ENCODE assay signal across 33 mouse cellular contexts in genomic region chr9:97284282-97284802, GRCm38 (mm10).
A peak's percentile ranks its signal among the peaks of the same experiment; 100 is the strongest.
DNase-seq lines count a peak whose midpoint lies in the region; ATAC-seq and TF ChIP-seq lines count a peak whose summit lies in the region.
"Had no signal": no experiment of that assay in that cellular context is flagged by ENCODE, and none has a peak within 500 bp of the region (broad histone marks: within the 10 kb centered on the region; RNA-seq: fewer than 3 reads in every experiment).

No protein-coding gene starts in this region.

- no peak overlapping the region for H3K4me3 ChIP-seq in kidney, embryonic 16.5 days (ENCODE audit: low read length)
- no peak overlapping the region for H3K4me3 ChIP-seq in intestine, embryonic 14.5 days (ENCODE audit: low read depth, low read length)
- no peak overlapping the region for H3K4me3 ChIP-seq in intestine, postnatal 0 days (ENCODE audit: low read depth, low read length)
- no peak overlapping the region for H3K4me3 ChIP-seq in left cerebral cortex, adult 2 months
- H3K4me3 ChIP-seq: embryonic facial prominence, embryonic 12.5 days; heart, embryonic 12.5 days; kidney, embryonic 15.5 days; layer of hippocampus, adult 2 months; limb, embryonic 10.5 days; limb, embryonic 15.5 days; liver, embryonic 13.5 days; megakaryocyte, embryonic 14.5 days; midbrain, embryonic 13.5 days had no signal

- peak; percentile 66 for DNase-seq in heart, adult 11 months
- no peak for DNase-seq in heart, adult 9 months (ENCODE audit: low spot score in 2 of 2)
- DNase-seq in kidney, adult 9 months: no peak
- no peak for DNase-seq in intestine, embryonic 14.5 days (ENCODE audit: low spot score)
- no peak for DNase-seq in left cerebral cortex, adult 2 months (ENCODE audit: extremely low spot score in 1 of 2, low spot score in 2 of 2)
- no peak for DNase-seq in retina, embryonic 14.5 days (ENCODE audit: low spot score)
- DNase-seq: adrenal gland, postnatal 25 days; cerebellum, adult 11-12 months; cerebellum, postnatal 10 days; gastrocnemius, postnatal 25 days; heart, adult 18-20 months; heart, postnatal 4 days; kidney, adult 11 months; kidney, postnatal 36 days; liver, embryonic 13.5 days; lung, adult 18-20 months; lung, postnatal 4 days; right cerebral cortex, postnatal 4 days; thymus, adult 18-20 months; thymus, postnatal 25 days had no signal

- H3K9ac ChIP-seq in kidney, embryonic 16.5 days (replicated peaks; ENCODE audit: low read length): no peak overlapping the region
- H3K9ac ChIP-seq in intestine, embryonic 14.5 days (ENCODE audit: low read length): no peak overlapping the region
- no peak overlapping the region for H3K9ac ChIP-seq in intestine, postnatal 0 days (ENCODE audit: low read depth, low read length)
- H3K9ac ChIP-seq: embryonic facial prominence, embryonic 12.5 days; heart, embryonic 12.5 days; kidney, embryonic 15.5 days; limb, embryonic 15.5 days; liver, embryonic 13.5 days; midbrain, embryonic 13.5 days had no signal

- H3K27ac ChIP-seq in kidney, embryonic 16.5 days (ENCODE audit: low read length): no peak overlapping the region
- H3K27ac ChIP-seq in intestine, embryonic 14.5 days (ENCODE audit: low read depth): no peak overlapping the region
- H3K27ac ChIP-seq in intestine, postnatal 0 days (ENCODE audit: low read depth, low read length): no peak overlapping the region
- no peak overlapping the region for H3K27ac ChIP-seq in left cerebral cortex, adult 2 months
- H3K27ac ChIP-seq: embryonic facial prominence, embryonic 12.5 days; kidney, embryonic 15.5 days; layer of hippocampus, adult 2 months; limb, embryonic 10.5 days; limb, embryonic 15.5 days; liver, embryonic 13.5 days; midbrain, embryonic 13.5 days had no signal

- 47% methylated on average over 7 of the region's 7 CpGs for WGBS in kidney, embryonic 16.5 days
- WGBS in intestine, embryonic 14.5 days: 54% methylated on average over 7 of the region's 7 CpGs
- 29% methylated on average over 7 of the region's 7 CpGs for WGBS in intestine, postnatal 0 days

- peak; percentile 39; the same call in 1 of the 2 replicates for ATAC-seq in kidney, embryonic 16.5 days (ENCODE audit: low FRiP score, low TSS enrichment)
- 0 out of 2 replicates have a peak, but pooled peaks have one; percentile 71 for ATAC-seq in intestine, embryonic 14.5 days (replicated peaks; ENCODE audit: low FRiP score, low TSS enrichment, low read depth)
- ATAC-seq in intestine, postnatal 0 days: peak; percentile 86
- ATAC-seq: forebrain, embryonic 14.5 days; lung, postnatal 0 days; midbrain, embryonic 13.5 days; Patski had no signal

- TF ChIP-seq CTCF in intestine, postnatal 0 days (IDR thresholded peaks at IDR 0.05; ENCODE audit: low read depth): no peak
- no peak for TF ChIP-seq CTCF in left cerebral cortex, adult 2 months (IDR thresholded peaks at IDR 0.05)

- no peaks in the 10 kb centered on the region for H3K27me3 ChIP-seq in kidney, embryonic 16.5 days (ENCODE audit: insufficient read depth, low read length)
- H3K27me3 ChIP-seq in intestine, embryonic 14.5 days (replicated peaks; ENCODE audit: control insufficient read depth, insufficient read depth, low read length): no peaks in the 10 kb centered on the region
- H3K27me3 ChIP-seq in intestine, postnatal 0 days (replicated peaks; ENCODE audit: control insufficient read depth, insufficient read depth, low read length): no peaks in the 10 kb centered on the region
- H3K27me3 ChIP-seq: embryonic facial prominence, embryonic 12.5 days; heart, embryonic 12.5 days; kidney, embryonic 15.5 days; limb, embryonic 15.5 days; liver, embryonic 13.5 days; megakaryocyte, embryonic 14.5 days; midbrain, embryonic 13.5 days had no signal

- no peaks in the 10 kb centered on the region for H3K36me3 ChIP-seq in kidney, embryonic 16.5 days (ENCODE audit: insufficient read depth, low read length)
- no peaks in the 10 kb centered on the region for H3K36me3 ChIP-seq in intestine, embryonic 14.5 days (ENCODE audit: control insufficient read depth, insufficient read depth, low read length)
- no peaks in the 10 kb centered on the region for H3K36me3 ChIP-seq in intestine, postnatal 0 days (ENCODE audit: control insufficient read depth, insufficient read depth)
- H3K36me3 ChIP-seq: embryonic facial prominence, embryonic 12.5 days; heart, embryonic 12.5 days; kidney, embryonic 15.5 days; limb, embryonic 10.5 days; limb, embryonic 15.5 days; liver, embryonic 13.5 days; midbrain, embryonic 13.5 days had no signal

- intact Hi-C loops in left cerebral cortex, adult 2 months (cut with DNase I): no loop called here

- H3K9me3 ChIP-seq in kidney, embryonic 16.5 days (ENCODE audit: low read length): no peaks in the 10 kb centered on the region
- H3K9me3 ChIP-seq in intestine, embryonic 14.5 days (ENCODE audit: control insufficient read depth, low read length): no peaks in the 10 kb centered on the region
- no peaks in the 10 kb centered on the region for H3K9me3 ChIP-seq in intestine, postnatal 0 days (ENCODE audit: control insufficient read depth)
- H3K9me3 ChIP-seq: embryonic facial prominence, embryonic 12.5 days; heart, embryonic 12.5 days; kidney, embryonic 15.5 days; limb, embryonic 10.5 days; limb, embryonic 15.5 days; midbrain, embryonic 13.5 days had no signal

- peaks cover 11% of the 10 kb centered on the region; the same call in 1 of the 2 replicates for H3K4me1 ChIP-seq in kidney, embryonic 16.5 days (ENCODE audit: insufficient read depth, low read length)
- no peaks in the 10 kb centered on the region for H3K4me1 ChIP-seq in intestine, embryonic 14.5 days (replicated peaks; ENCODE audit: control insufficient read depth, insufficient read depth, low read length)
- H3K4me1 ChIP-seq in intestine, postnatal 0 days (replicated peaks; ENCODE audit: control insufficient read depth, insufficient read depth, low read length): no peaks in the 10 kb centered on the region
- H3K4me1 ChIP-seq: embryonic facial prominence, embryonic 12.5 days; heart, embryonic 12.5 days; limb, embryonic 10.5 days; limb, embryonic 15.5 days; liver, embryonic 13.5 days; megakaryocyte, embryonic 14.5 days; midbrain, embryonic 13.5 days had no signal

- H3K4me2 ChIP-seq in kidney, embryonic 16.5 days (replicated peaks; ENCODE audit: low read depth, low read length): no peak overlapping the region
- H3K4me2 ChIP-seq in intestine, embryonic 14.5 days (ENCODE audit: low read length): no peak overlapping the region
- no peak overlapping the region for H3K4me2 ChIP-seq in intestine, postnatal 0 days (replicated peaks; ENCODE audit: low read depth)
- H3K4me2 ChIP-seq: embryonic facial prominence, embryonic 12.5 days; heart, embryonic 12.5 days; kidney, embryonic 15.5 days; limb, embryonic 15.5 days; liver, embryonic 13.5 days; midbrain, embryonic 13.5 days had no signal
